Mouse (Mus musculus) left cerebral cortex, adult 11 months (tissue): ENCODE measurements at regions not wholly inside any gene's neighbourhood (a gene's known extent, or its start where the extent isn't known, plus 50 kb on each side); places are given as distances from the start of the nearest gene placed in this dataset.

Experiments
- DNase-seq: peaks from one replicate; pipeline ENCODE4 v3.0.0; 2022; ENCODE audit warnings: low spot score

- no peak for DNase-seq
Observed at GRCm38 (mm10) chr19:55011341-55011740, 115.7 kb downstream of the Gpam start.

GRCm38 (mm10) chr19:55008463-55009146, 118.4 kb downstream of the Gpam start:
- no peak for DNase-seq

- DNase-seq, result no peak
Observed at GRCm38 (mm10) chr19:54989982-54990381, 137.1 kb downstream of the Gpam start.

- DNase-seq, result no peak
Observed at GRCm38 (mm10) chr19:54984541-54984940, 142.5 kb downstream of the Gpam start.

GRCm38 (mm10) chr19:54982801-54983200, 144.2 kb downstream of the Gpam start:
- no peak for DNase-seq

- no peak for DNase-seq
Observed at GRCm38 (mm10) chr19:54971440-54972211, 155.4 kb downstream of the Gpam start.

- DNase-seq, result no peak
Observed at GRCm38 (mm10) chr19:54958328-54958727, 168.7 kb downstream of the Gpam start.

- DNase-seq, result no peak
Observed at GRCm38 (mm10) chr19:54955096-54955495, 171.9 kb downstream of the Gpam start.

- DNase-seq, result no peak
Observed at GRCm38 (mm10) chr19:54952546-54952945, 174.5 kb downstream of the Gpam start.

GRCm38 (mm10) chr19:54948359-54949127, 178.5 kb downstream of the Gpam start:
- no peak for DNase-seq

- no peak for DNase-seq
Observed at GRCm38 (mm10) chr19:54947583-54947982, 179.5 kb downstream of the Gpam start.

GRCm38 (mm10) chr19:54932579-54932978, 194.5 kb downstream of the Gpam start:
- DNase-seq, result no peak

- no peak for DNase-seq
Observed at GRCm38 (mm10) chr19:54925888-54926287, 201.2 kb downstream of the Gpam start.

GRCm38 (mm10) chr19:54919597-54919996, 207.4 kb downstream of the Gpam start:
- DNase-seq, result no peak

- peak; percentile 13 for DNase-seq
Observed at GRCm38 (mm10) chr19:54893622-54894021, 233.4 kb downstream of the Gpam start.

- no peak for DNase-seq
Observed at GRCm38 (mm10) chr19:54867078-54867477, 260.0 kb downstream of the Gpam start.

- no peak for DNase-seq
Observed at GRCm38 (mm10) chr19:54855190-54855589, 271.8 kb downstream of the Gpam start.

- no peak for DNase-seq
Observed at GRCm38 (mm10) chr19:54838231-54838630, 288.8 kb downstream of the Gpam start.

- DNase-seq, result no peak
Observed at GRCm38 (mm10) chr19:54836451-54836850, 290.6 kb downstream of the Gpam start.

GRCm38 (mm10) chr19:54822161-54822560, 304.9 kb downstream of the Gpam start:
- no peak for DNase-seq

- DNase-seq, result no peak
Observed at GRCm38 (mm10) chr19:54820587-54820986, 306.5 kb downstream of the Gpam start.

GRCm38 (mm10) chr19:54801123-54801742, 325.8 kb downstream of the Gpam start:
- no peak for DNase-seq
